Mouse (Mus musculus): ENCODE results near the gene Vmn1r239-ps.

- no peak for TF ChIP-seq CTCF (IDR thresholded peaks at IDR 0.05; ENCODE audit: low read depth, low read length)
- no peak for TF ChIP-seq POLR2A (IDR thresholded peaks at IDR 0.05; ENCODE audit: borderline replicate concordance, low read depth, low read length)
These were observed 24.4 kb downstream of the Vmn1r239-ps start, which contains the start of gene Il13ra2 for GRCm38 (mm10) chrX:147429129-147429528.
